Mouse (Mus musculus) forebrain, embryonic 12.5 days (tissue): ENCODE measurements around the gene Pld2. TPM values are rescaled to one million over a fixed set of nuclear protein-coding genes. Genes with fewer than 3 reads are reported as not detected.
A peak's percentile ranks its signal among the peaks of the same experiment; 100 is the strongest.

Source experiments
- ATAC-seq: fragments of 200-750 bp; cut with Nextera tagmentation; 2 replicates; pipeline ENCODE4 v1.8.0; 2017; ENCODE audit warnings: moderate TSS enrichment; ENCODE audit not compliant: low FRiP score
- H3K27ac ChIP-seq: fragments of 300-500 bp; sonication (generic); 2 replicates; pipeline ENCODE4 v1.5.1; 2016; ENCODE audit warnings: mild to moderate bottlenecking
- H3K27me3 ChIP-seq: fragments of 300-500 bp; sonication (generic); 2 replicates; pipeline ENCODE4 v1.6.1; 2016; ENCODE audit warnings: mild to moderate bottlenecking
- H3K36me3 ChIP-seq: fragments of 300-500 bp; sonication (generic); replicated peaks from 2 replicates; pipeline ENCODE4 v1.6.1; 2016; ENCODE audit warnings: mild to moderate bottlenecking
- H3K4me1 ChIP-seq: fragments of 300-500 bp; sonication (generic); 2 replicates; pipeline ENCODE4 v1.6.1; 2016
- H3K4me2 ChIP-seq: fragments of 300-500 bp; sonication (generic); 2 replicates; pipeline ENCODE4 v1.6.1; 2016; ENCODE audit warnings: mild to moderate bottlenecking, moderate library complexity
- H3K4me3 ChIP-seq: fragments of 300-500 bp; sonication (generic); replicated peaks from 2 replicates; pipeline ENCODE4 v1.5.1; 2016; ENCODE audit warnings: mild to moderate bottlenecking
- H3K9ac ChIP-seq: fragments of 300-500 bp; sonication (generic); 2 replicates; pipeline ENCODE4 v1.6.1; 2016; ENCODE audit warnings: mild to moderate bottlenecking
- H3K9me3 ChIP-seq: fragments of 300-500 bp; sonication (generic); 2 replicates; pipeline ENCODE4 v1.6.1; 2016
- WGBS: fragments of 180-500 bp; shearing (Covaris S2); methylation state at CpG from one replicate; pipeline ENCODE4 v1.1.7; 2016; 5-methylcytosine and 5-hydroxymethylcytosine counted together
- polyA plus RNA-seq: library from polyadenylated mRNA; unstranded; fragments of >200 nt; fragmentation: Nextera tagmentation; extraction: Ambion mirVana; gene quantifications from 2 replicates; pipeline ENCODE4 v1.2.1, GENCODE M21; 2016

Gene Pld2
- polyA plus RNA-seq, result 3.4 and 4.0 TPM in 2 replicates

GRCm38 (mm10) chr11:70539877-70540587, at the start of gene Pld2:
Gene Pld2 (plus strand): TSS chr11:70540064.
- peak; percentile 74 for ATAC-seq
- Histone ChIP-seq H3K4me2 (peak within 1 kb of the TSS; percentile 92), H3K9me3 (no peaks in the 10 kb centered on the region), H3K4me1 (peaks cover 12% of the 10 kb centered on the region), H3K4me3 (peak within 1 kb of the TSS; percentile 56), H3K9ac (peak within 1 kb of the TSS; percentile 59), H3K27me3 (peaks cover 26% of the 10 kb centered on the region), H3K27ac (no peak within 1 kb of the TSS), H3K36me3 (no peaks in the 10 kb centered on the region)
- WGBS, result under 1% methylated on average over 55 of the region's 65 CpGs

- 71% methylated on average over 14 of the region's 14 CpGs for WGBS
- H3K4me2 ChIP-seq, result no peak overlapping the region
These were observed 40.0 kb upstream of the Pld2 start for GRCm38 (mm10) chr11:70499566-70500475.

GRCm38 (mm10) chr11:70500476-70500812, 39.4 kb upstream of the Pld2 start:
- no peak overlapping the region for H3K4me2 ChIP-seq
- no peak overlapping the region for H3K9ac ChIP-seq
- ATAC-seq, result no peak
- H3K27me3 ChIP-seq, result peaks cover 8% of the 10 kb centered on the region
- no peaks in the 10 kb centered on the region for H3K9me3 ChIP-seq
- 95% methylated on average over 1 of the region's 1 CpGs for WGBS
- H3K27ac ChIP-seq, result no peak overlapping the region
- H3K4me3 ChIP-seq, result no peak overlapping the region
- H3K36me3 ChIP-seq, result no peaks in the 10 kb centered on the region
- no peaks in the 10 kb centered on the region for H3K4me1 ChIP-seq

More at GRCm38 (mm10) chr11:70499566-70500475, 40.0 kb upstream of the Pld2 start:
- Histone ChIP-seq H3K27me3 (peaks cover 2% of the 10 kb centered on the region), H3K36me3 (no peaks in the 10 kb centered on the region), H3K27ac (no peak overlapping the region), H3K9ac (no peak overlapping the region), H3K9me3 (no peaks in the 10 kb centered on the region), H3K4me3 (no peak overlapping the region), H3K4me1 (no peaks in the 10 kb centered on the region)
- no peak for ATAC-seq

GRCm38 (mm10) chr11:70502018-70502417, 37.8 kb upstream of the Pld2 start:
- no peak overlapping the region for H3K27ac ChIP-seq
- 78% methylated on average over 3 of the region's 3 CpGs for WGBS
- no peak overlapping the region for H3K4me3 ChIP-seq
- H3K27me3 ChIP-seq, result peaks cover 10% of the 10 kb centered on the region
- no peak overlapping the region for H3K9ac ChIP-seq
- no peaks in the 10 kb centered on the region for H3K9me3 ChIP-seq
- H3K36me3 ChIP-seq, result no peaks in the 10 kb centered on the region
- ATAC-seq, result no peak
- no peaks in the 10 kb centered on the region for H3K4me1 ChIP-seq
- no peak overlapping the region for H3K4me2 ChIP-seq

- Histone ChIP-seq H3K4me1 (peaks cover 5% of the 10 kb centered on the region; the same call in 1 of the 2 replicates), H3K4me3 (no peak within 1 kb of the TSS), H3K9ac (no peak within 1 kb of the TSS), H3K9me3 (no peaks in the 10 kb centered on the region), H3K4me2 (no peak within 1 kb of the TSS), H3K27ac (no peak within 1 kb of the TSS), H3K27me3 (peaks cover 18% of the 10 kb centered on the region), H3K36me3 (no peaks in the 10 kb centered on the region)
- ATAC-seq, result no peak
- WGBS, result 78% methylated on average over 9 of the region's 9 CpGs
These were observed 34.9 kb upstream of the Pld2 start, which contains the start of gene Tm4sf5 for GRCm38 (mm10) chr11:70504970-70505369. Gene Tm4sf5 (plus strand): TSS chr11:70505244.

- ATAC-seq, result no peak
- no peaks in the 10 kb centered on the region for H3K36me3 ChIP-seq
- H3K27ac ChIP-seq, result no peak overlapping the region
- H3K9ac ChIP-seq, result no peak overlapping the region
- peaks cover 5% of the 10 kb centered on the region; the same call in 1 of the 2 replicates for H3K4me1 ChIP-seq
- no peaks in the 10 kb centered on the region for H3K9me3 ChIP-seq
- peaks cover 23% of the 10 kb centered on the region for H3K27me3 ChIP-seq
- no peak overlapping the region for H3K4me2 ChIP-seq
- WGBS, result 31% methylated on average over 4 of the region's 4 CpGs
- no peak overlapping the region for H3K4me3 ChIP-seq
These were observed 33.5 kb upstream of the Pld2 start for GRCm38 (mm10) chr11:70506385-70506784.

GRCm38 (mm10) chr11:70506962-70507515, 32.8 kb upstream of the Pld2 start:
- WGBS, result 73% methylated on average over 7 of the region's 7 CpGs
- Histone ChIP-seq H3K4me3 (no peak overlapping the region), H3K4me2 (no peak overlapping the region), H3K9ac (no peak overlapping the region), H3K9me3 (no peaks in the 10 kb centered on the region), H3K27ac (no peak overlapping the region), H3K27me3 (peaks cover 23% of the 10 kb centered on the region), H3K4me1 (peaks cover 5% of the 10 kb centered on the region; the same call in 1 of the 2 replicates), H3K36me3 (no peaks in the 10 kb centered on the region)
- no peak for ATAC-seq

GRCm38 (mm10) chr11:70509753-70510564, 29.9 kb upstream of the Pld2 start:
- H3K9ac ChIP-seq, result no peak overlapping the region; the same call in 1 of the 2 replicates
- H3K27ac ChIP-seq, result no peak overlapping the region
- H3K4me3 ChIP-seq, result no peak overlapping the region
- ATAC-seq, result no peak
- H3K4me2 ChIP-seq, result peak overlapping the region; percentile 40
- 8% methylated on average over 19 of the region's 19 CpGs for WGBS
- no peaks in the 10 kb centered on the region for H3K36me3 ChIP-seq
- peaks cover 5% of the 10 kb centered on the region; the same call in 1 of the 2 replicates for H3K4me1 ChIP-seq
- H3K27me3 ChIP-seq, result peaks cover 31% of the 10 kb centered on the region
- H3K9me3 ChIP-seq, result no peaks in the 10 kb centered on the region

- Histone ChIP-seq H3K9me3 (no peaks in the 10 kb centered on the region), H3K27me3 (peaks cover 24% of the 10 kb centered on the region), H3K4me2 (no peak overlapping the region), H3K4me1 (peaks cover 5% of the 10 kb centered on the region; the same call in 1 of the 2 replicates), H3K36me3 (no peaks in the 10 kb centered on the region), H3K9ac (no peak overlapping the region), H3K27ac (no peak overlapping the region), H3K4me3 (no peak overlapping the region)
- no peak for ATAC-seq
- WGBS, result 85% methylated on average over 2 of the region's 2 CpGs
These were observed 28.6 kb upstream of the Pld2 start for GRCm38 (mm10) chr11:70511242-70511641.

- no peak for ATAC-seq
- no peak overlapping the region for H3K4me3 ChIP-seq
- 90% methylated on average over 7 of the region's 7 CpGs for WGBS
These were observed 28.0 kb upstream of the Pld2 start for GRCm38 (mm10) chr11:70511825-70512224.

GRCm38 (mm10) chr11:70512709-70513342, 27.0 kb upstream of the Pld2 start:
- Histone ChIP-seq H3K4me2 (no peak overlapping the region), H3K36me3 (no peaks in the 10 kb centered on the region), H3K4me3 (no peak overlapping the region), H3K27ac (no peak overlapping the region), H3K27me3 (peaks cover 24% of the 10 kb centered on the region), H3K4me1 (peaks cover 5% of the 10 kb centered on the region; the same call in 1 of the 2 replicates), H3K9me3 (no peaks in the 10 kb centered on the region), H3K9ac (no peak overlapping the region)
- 85% methylated on average over 7 of the region's 7 CpGs for WGBS
- ATAC-seq, result no peak

More at GRCm38 (mm10) chr11:70511825-70512224, 28.0 kb upstream of the Pld2 start:
- Histone ChIP-seq H3K27me3 (peaks cover 24% of the 10 kb centered on the region), H3K4me1 (peaks cover 5% of the 10 kb centered on the region; the same call in 1 of the 2 replicates), H3K36me3 (no peaks in the 10 kb centered on the region), H3K27ac (no peak overlapping the region), H3K9me3 (no peaks in the 10 kb centered on the region), H3K9ac (no peak overlapping the region), H3K4me2 (no peak overlapping the region)
